Mouse (Mus musculus): Measurements from ENCODE around the gene Ephb2.

Ephb2 gene

DNA sequence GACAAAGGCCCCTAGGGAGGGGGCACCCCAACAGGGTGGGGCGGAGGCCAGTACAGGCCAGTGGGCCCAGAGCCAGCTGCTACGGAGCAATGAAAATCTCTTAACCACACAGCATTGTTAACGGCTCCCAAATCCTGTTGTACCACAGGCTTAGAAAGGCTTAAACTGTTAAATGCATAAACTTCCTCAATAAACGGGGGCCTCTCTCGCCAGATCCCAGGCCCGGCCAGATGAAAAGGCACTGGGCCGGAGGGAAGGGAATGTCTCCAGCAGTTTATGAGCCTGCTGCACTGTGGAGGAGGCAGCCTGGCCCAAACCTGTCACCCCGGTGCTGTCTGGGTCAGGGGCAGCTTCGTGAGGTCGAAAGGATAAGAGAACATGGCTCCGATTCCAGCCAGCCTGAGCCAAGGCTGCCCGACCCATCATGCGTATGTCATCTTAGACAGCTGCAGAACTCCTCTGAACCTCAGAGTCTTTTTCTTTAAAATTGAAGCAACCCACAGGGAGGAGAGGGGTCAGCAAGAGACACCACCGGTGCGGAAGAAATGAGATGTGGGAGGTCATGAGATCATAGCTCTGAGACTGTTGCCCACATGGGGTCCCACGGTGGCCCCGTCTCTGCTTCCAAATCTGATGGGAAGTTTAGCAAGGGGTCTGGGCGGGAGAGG lies 73.9 kb downstream of the Ephb2 start:
- no peak for DNase-seq (ENCODE audit: low spot score)

DNA sequence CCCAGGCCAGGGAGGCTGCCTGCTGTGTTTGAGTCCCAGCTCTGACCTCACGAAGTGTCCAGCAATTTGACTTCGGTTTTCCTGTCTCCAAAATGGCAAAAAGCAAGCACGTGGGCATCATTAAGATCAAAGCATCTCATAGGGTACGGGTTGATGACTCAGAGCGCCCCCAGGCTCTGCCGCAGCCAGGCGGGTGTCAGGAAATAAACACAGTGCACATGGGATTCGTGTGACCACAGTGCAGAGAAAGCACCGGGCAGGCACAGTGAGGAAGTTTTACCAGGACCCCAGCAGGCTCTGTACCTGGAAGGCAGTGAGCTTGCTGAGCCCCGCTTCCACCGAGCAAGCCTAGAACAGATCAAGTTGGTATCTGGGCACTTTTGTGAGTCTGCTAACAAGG lies 74.9 kb downstream of the Ephb2 start:
- no peak for DNase-seq (ENCODE audit: low spot score)

DNA sequence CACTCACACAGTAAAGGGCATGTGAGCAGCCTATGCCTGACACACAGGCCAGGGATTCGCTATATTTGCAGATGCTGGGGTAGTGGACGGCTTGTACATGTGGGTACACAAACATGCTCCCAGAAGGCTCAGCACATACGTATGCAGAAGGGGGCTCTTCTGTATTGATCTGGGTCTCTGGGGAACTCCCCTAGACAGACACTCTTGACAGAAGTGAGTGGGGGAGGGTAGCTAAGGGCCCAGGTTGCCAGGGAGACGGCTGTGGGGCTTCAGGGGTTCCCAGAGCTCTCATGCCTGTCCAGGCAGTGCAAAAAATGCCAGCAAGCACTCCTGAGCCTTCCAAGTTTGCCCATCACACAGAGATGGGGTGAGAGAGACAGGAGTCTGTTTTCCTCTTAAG lies 78.7 kb downstream of the Ephb2 start:
- DNase-seq (ENCODE audit: low spot score): no peak

DNA sequence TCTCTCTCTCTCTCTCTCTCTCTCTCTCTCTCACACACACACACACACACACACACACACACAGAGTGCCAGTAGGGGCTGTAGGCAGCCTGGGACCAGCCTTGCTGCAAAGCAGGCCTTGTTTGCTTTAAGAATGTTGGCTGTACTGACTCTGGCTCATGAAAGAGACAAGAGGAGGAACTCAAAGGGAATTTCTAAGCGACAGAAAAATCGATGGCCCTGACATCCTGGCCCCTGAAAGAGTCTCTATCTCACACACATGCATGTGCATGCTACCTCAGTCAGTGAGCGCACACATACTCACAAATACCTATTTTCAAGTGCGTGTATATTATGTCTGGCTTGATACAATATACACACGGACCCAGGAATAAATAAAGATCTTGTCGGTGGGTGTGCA lies 79.3 kb downstream of the Ephb2 start:
- DNase-seq (ENCODE audit: low spot score): no peak

DNA sequence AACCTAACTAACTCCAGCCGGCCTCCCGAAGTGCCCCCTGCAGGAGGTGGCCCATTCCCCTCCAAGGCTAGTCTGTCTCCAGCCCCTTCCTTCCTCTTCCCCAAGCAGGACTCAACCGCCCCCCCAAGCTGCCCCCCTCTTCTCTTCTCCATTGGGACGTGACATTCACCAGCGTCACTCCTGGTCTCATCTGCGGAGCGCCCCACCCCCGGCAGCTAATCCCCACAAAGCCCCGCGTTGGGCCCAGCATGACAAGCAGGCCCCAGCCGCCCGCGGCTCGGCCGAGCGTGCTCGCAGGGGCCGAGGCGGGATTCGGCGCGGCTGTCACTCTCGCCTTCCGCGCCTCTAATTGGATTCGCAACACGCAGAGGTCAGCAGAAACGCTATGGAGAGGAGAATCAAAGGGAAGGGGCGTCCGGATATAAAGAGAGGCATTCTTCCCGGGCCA lies 80.4 kb downstream of the Ephb2 start:
- no peak for DNase-seq (ENCODE audit: low spot score)

DNA sequence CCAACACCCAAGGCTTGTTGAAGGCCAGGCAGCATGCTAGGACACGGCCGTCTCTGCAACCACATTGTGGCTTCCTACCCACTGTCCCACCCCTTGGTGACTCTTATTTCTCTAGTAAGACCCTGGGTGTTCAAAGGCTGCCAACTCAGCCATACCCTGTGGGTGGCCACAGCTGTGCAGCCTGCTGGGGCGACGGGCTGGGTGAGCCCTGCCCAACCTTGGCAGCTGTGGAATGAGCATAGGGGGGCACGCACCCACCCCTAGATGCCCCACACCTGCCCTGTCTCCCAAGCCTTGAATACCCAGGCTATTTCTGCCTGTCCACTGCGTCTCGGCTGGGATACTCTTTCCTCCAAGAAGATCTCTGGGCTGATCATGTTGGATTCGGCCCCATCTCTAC lies 81.5 kb downstream of the Ephb2 start:
- no peak for DNase-seq (ENCODE audit: low spot score)

DNA sequence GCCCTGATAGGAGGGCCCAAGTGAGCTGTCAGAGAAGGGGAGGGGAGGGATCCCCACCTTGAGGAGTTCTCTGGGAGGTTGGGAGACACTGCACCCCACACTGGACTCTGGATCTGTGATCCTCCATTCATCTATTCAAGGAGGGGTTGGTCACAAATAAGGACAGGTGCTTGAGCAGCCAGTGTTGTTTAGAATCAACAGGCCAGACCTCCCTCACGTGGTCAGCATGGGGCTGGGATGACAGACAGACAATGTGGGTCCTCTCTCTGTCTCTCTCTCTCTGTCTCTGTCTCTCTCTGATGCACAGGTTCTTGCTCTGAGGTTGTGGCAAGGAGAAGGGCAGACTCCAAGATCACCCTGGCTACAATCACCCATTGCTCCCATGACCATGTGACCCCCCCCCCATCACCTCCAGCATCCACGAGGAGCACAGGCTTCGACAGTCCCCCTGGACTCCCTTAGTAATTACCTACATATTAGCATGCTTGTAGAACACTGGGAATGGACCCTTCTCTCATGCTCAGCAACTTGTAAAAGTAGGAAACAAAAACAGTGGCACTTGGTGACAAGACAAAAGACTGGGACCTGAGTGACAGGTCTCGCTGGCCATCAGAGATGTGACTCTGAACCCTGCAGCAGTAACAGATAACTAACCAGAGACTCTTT lies 84.3 kb downstream of the Ephb2 start:
- DNase-seq (ENCODE audit: low spot score): no peak

DNA sequence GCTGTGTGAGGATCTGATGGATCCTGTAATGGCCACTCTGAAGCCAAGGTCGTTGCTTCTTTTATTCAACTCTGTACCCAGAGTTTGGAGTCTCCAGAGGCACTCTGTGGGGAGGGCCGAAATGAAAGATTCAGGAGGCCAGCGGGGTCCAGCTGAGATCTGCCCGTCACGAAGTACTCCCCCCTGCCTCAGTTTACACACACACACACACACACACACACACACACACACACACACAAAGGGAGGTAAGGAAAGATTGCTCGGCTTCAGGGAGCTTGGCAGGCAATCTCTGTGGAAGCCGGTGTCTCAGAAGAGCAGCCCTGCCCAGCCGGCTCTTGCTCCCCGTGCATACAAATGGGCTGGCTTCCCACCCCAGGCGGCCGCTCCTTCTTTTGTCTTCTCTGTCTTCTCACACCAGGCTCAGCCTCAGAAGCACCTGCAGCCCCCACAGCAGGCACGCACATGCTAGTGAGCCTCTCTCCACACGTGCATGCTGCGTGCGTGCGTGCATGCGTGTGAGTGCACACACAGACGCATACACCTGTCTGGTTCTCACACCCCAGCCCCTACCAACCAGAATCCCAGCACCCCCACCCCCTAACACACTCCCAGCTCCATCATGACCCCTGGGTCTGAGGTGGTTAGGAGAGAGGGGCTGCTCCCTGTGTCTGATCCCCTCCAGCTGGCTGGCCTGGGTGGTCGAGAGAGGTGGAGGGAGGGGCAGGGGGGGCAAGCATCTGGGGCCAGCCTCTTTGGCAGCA lies 85.0 kb downstream of the Ephb2 start:
- no peak for DNase-seq (ENCODE audit: low spot score)

DNA sequence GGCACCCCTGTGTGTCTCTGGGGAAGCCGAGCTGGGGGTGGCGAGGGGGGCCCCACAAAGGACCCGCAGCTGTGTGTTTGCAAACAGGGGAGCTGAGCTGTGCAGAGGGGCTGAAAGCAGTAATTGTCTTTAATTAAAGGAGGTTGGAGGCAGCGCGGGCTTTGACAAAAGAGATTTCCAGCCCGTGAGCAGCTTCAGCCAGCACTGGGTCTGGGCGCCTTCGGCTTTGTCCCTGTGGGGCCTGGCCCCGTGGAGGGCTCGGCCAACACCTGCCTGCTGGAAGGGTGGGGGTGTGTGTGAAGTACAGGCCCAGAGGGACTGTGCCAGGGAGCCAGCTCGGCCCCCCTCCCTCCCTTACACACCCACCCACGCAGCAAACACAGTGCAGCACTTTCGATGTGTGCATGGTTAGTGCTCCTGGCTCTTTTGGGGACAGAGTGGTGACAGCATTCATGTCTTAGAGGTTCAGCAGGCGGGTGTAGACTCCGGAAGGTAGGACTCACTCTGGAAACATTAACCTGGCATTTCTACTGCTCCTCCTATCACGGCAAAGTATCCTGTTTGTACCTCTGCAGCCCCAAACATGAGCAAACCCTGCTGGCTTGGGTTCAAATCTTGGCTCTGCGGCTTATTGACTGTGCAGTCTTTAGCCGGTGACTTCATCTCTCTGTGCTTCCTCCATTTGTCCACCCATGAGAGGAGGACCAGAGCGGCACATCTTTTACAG lies 85.8 kb downstream of the Ephb2 start:
- no peak for DNase-seq (ENCODE audit: low spot score)

DNA sequence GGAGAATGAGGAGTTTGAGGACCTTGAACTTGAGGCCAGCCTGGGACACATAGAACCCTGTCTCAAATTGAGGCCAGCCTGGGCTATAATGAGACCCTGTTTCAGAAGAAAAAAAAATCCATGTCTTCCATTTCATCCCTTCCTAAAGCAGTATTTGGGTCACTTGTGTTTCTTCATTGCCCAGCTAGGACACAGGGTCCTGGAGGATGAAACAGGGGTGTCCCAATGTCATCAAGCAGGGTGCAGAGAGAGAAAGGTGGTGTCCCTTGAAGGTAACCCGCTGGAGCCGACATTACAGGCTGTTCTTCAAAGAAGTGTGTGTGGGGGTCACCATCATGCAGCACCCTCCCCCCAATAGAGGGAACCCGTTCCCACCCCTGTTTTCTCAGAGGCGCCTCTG lies 86.4 kb downstream of the Ephb2 start:
- no peak for DNase-seq (ENCODE audit: low spot score)

DNA sequence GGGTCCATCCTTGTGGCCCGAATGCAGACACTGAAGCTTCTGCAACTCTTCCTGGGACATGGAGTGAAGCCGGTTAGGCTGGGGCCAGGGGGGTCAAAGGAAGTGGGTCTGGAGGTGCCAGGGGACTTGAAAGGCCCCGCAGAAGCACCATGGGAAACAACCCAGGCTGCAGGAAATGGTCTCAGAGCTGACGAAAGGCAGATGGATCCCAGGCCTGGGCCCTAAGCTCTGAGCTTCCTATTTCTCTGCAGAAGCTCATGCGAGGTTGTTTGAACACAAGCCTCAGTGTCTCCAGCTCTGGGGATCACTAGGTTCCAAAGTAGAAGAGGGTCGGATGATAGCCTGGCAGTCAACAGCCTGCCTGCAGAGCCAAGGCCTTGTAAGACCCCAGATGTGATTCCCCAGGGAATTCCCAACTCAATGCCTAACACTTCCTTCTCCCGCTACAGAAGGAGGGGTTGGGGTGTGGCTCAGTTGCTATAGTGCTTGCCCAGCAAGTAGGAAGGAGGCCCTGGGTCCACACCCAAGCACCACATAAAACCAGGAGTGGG lies 86.9 kb downstream of the Ephb2 start:
- no peak for DNase-seq (ENCODE audit: low spot score)

DNA sequence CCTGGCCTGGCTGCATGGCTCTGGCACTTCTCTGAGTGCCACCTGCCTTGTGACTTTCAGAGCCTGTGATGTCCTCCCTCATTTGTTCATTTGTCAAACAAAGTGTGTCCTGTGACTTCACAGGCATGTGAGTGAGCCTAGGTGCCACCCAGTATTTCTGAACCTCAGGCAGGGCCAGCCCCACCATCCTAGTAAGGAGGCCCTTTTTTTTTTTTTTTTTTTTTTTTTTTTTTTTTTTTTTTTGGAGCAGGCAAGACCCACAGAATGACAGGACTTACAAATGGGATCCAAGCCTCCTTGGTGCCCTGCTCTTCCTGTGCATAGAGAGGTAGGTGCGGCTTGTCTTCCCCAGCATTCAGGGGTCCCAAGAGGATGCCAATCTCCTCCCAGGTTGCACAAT lies 89.3 kb downstream of the Ephb2 start:
- no peak for DNase-seq (ENCODE audit: low spot score)

DNA sequence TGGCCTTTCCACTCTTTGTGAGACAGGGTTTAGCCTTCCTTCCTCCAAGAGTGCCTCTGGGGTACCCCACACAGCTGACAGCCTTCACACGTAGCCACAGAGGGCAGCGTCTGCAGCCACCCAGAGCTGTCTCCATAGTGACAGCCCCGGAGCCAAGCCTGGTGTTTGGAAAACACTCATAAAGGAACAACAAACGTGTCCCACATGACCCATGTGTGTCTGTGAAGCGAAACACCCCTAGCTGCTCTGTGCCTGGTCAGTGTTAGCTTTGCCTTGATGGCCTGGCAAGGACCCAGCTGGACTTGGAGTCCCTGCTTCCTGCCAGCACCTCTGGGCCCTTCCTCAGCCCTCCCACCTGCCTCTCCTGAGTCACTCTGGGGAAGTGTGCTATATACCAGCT lies 93.1 kb downstream of the Ephb2 start:
- DNase-seq (ENCODE audit: low spot score): no peak

DNA sequence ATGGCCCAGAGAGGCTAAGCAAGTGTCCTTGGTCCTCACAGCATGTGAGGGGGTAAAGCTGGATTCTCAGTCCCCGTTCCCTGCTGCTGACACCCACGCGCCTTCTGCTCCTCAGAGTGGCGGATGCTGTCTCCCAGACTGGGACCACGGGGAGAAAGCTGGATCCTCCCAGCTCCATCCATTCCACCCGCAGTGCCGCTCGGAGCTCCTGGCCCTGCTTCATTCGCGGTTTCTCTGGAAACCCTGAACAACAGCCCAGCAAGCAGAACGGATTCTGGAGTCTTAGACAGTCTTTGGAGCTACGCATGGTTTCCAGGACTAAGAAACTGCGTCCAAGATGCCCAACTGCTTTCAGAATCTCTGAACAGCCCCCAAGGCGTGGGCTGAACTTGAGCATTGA lies 93.9 kb downstream of the Ephb2 start:
- no peak for DNase-seq (ENCODE audit: low spot score)

DNA sequence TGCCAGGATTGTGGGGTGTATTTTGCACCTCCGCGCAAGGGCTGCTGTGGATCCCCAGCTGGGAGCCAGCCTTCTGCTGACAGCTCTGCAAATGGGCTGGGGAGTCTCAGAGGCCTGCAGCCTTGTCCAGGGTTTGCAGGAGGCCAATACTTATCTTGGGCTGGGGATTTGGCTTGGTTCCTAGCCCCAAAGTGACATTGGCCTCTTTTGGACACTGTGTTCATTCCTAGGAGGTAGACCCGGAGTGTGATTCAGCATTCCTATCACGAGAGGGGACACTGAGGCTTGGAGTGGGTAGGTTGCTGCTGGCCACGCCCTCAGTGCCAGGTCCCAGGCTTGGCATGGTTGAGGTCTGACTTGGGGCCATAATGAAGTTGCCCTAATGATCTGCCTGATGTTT lies 94.8 kb downstream of the Ephb2 start:
- DNase-seq (ENCODE audit: low spot score): no peak

DNA sequence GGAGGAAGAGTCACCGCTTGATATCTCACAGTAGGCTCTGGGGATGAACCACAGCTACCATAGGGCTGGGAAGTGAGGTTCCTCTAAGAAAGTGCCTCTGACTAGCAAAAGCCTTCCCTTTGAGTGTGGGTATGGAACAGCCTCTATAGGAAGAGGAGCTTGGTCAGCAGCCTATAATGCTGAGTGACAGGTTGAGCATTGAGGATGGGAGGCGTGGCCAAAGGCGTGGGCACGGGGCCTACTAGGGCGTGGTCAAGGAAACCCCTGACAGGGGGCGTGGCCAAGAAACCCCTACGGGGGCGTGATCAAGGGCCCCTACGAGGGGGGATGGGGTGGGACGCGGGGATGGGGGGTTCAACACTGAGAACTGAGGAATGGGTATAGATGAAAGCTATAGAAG lies 96.6 kb downstream of the Ephb2 start:
- DNase-seq (ENCODE audit: low spot score): no peak

DNA sequence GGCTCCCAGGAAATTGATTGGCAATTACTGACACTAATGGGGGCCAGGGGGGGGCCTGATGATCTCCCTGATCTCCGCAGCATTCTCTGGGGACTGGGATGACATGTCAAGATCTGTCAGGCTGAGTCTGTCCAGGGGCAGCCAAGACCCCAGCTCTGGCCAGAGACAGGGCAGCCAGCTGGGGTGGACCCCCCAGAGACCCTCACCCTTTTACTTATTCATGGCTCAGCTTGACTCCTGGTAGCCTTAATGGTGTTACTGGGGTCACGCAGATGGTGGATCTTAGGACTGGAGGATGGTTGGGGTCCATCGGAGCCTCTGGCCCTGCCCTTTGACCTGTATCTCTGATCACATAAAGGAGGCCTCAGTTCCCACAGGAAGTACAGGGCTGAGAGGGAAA lies 97.5 kb downstream of the Ephb2 start:
- no peak for DNase-seq (ENCODE audit: low spot score)

DNA sequence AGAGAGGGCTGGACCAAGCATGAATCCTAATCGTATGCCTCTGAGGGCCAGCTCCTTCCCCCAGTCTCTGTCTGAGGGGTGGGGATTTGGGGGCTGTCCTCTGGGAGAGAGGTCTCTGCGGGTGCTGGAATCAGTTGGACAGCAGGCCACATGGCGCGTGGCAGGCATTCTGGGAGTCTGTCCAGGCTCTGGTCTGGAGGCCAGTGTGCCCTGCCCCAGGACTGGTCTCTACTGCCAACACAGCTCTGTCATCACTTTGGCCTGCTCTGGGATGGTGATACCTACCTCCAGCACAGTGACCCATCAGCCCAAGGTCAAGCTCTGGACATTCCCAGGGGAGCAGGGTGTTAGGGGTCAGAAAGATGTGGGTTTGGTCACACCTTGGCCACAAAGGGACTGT lies 99.9 kb downstream of the Ephb2 start:
- DNase-seq (ENCODE audit: low spot score): no peak

DNA sequence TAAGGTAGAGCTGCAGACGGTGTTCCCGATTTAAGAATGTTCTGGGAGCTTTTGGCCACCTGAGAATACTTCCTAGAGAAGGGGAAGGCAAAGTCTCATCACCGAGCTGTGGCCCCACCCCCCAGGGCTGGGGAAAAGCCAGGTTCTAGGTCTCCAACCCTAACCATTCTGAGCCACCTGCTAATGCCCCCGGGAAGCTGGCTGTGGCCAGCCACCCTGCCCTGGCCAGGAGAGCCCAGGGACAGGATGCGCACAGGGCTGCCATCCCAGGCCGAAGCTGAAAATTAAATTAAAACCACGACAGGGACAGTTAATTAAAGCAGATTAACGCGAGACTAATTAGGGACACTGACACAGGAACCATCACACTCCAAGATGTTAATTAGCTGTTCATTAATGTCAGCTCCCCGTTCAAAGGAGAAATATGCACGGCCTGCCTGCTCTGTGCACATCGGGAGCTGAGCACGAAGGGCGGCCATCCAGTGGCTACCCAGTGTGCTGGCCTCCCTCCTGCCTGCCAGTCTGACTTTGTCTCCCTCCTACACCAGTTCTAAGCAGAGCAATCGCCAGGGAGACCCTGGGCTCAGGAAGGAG lies 101.5 kb downstream of the Ephb2 start:
- no peak for DNase-seq (ENCODE audit: low spot score)

DNA sequence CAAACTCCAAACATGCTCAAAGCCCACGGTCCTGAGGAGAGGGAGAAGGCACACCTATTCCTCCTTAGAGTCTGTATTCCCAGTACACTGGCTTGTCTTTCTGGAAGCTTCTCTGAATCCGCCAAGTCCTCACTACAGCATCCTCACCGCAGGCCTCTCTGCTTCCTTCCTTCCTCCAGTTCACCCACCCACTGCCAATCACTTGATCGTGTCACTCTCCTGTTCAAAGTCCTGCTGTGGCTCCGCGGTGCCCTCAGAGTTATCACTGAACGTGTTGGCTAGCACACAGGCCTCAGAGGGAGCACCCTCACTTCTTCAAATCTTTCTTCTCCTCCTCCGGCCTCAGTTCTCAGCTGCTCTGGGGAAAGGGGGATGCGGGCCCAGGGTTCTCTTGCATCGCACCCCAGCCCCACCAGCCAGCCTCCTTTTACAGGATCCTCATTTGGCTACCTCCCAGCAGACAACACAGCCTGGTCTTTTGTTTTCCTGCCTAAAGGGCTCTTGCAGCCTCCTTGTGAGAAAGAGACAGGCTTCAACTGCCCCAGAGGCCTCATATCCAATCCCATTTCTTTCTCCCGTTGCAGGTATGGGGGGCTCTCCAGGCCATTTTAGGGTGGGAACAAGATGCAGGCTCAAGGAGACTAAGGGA lies 102.4 kb downstream of the Ephb2 start:
- DNase-seq (ENCODE audit: low spot score): no peak

DNA sequence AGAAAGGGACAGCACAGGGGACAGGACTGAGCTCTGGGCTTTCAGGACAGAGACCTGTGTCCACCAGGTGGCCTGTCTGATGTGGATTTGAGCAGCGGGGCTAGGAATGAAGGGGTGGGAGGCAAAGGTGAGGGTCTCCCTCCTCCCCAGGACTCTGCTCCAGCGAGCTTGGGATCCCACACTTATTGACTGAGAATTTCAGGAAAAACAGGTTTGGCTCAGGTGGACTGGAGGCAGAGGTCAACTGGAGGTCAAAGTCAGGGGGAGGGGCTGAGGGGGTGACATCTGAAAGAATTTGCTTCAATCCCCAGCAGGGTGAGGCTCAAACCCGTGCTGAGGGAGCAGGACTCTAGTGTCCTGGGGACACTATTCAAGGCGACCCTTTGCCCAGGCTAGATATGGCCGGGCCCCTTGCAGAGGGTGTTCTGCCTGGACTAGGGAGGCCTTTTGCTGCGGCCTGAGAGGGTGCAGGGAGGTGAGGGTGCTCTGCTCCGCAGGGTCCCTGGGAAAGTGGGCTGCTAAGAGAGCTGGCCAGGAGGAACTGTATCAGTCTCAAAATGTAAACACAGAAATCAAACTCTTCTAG lies 103.2 kb downstream of the Ephb2 start:
- no peak for DNase-seq (ENCODE audit: low spot score)
